8 mouse cellular contexts compared by ENCODE assay signal in the genomic region with DNA sequence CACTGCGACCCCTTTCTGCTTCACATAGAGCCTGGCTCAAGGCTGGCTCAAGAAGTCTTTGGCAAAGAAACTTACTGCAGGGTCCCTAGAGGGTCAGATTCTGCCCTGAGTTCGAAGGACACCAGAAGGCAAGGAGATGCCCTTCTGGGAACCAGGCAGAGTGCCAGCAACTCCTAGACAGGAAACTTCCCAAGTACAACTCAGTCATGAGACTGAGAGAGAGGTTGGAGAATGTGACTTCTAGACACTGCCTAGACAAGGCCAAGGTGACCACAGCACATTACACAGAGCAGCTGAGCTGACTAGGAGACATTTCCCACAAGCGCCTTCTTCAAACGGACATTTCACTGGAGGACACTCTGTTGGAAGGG. TPM values are rescaled to one million over a fixed set of nuclear protein-coding genes. Genes with fewer than 3 reads are reported as not detected.
DNase-seq lines count a peak whose midpoint lies in the region; ATAC-seq lines count a peak whose summit lies in the region.

No protein-coding gene starts in this region.

- DNase-seq in ovary, postnatal 14 days (ENCODE audit: low spot score) = peak; percentile 3
- no peak for DNase-seq in ovary, postnatal 10 days (ENCODE audit: low spot score)
- peak; percentile 16 to 18 for DNase-seq in cerebellum, postnatal 4 days (ENCODE audit: low spot score in 2 of 2)
- DNase-seq in kidney, adult 18-20 months = peak; percentile 29
- no peak for DNase-seq in midbrain, embryonic 11.5 days (ENCODE audit: low spot score, missing footprints)
- DNase-seq in liver, embryonic 11.5 days (ENCODE audit: low spot score) = no peak
- DNase-seq in thymus, postnatal 10 days (ENCODE audit: low spot score in 2 of 2) = no peak
- DNase-seq in B cell, adult 2 months = no peak

- ATAC-seq in midbrain, embryonic 11.5 days (ENCODE audit: low FRiP score) = peak; percentile 18
- ATAC-seq in liver, embryonic 11.5 days (replicated peaks; ENCODE audit: low FRiP score) = no peak

- H3K4me2 ChIP-seq in midbrain, embryonic 11.5 days = peak overlapping the region; percentile 98; the same call in 1 of the 2 replicates
- H3K4me2 ChIP-seq in liver, embryonic 11.5 days = no peak overlapping the region

- peaks cover 2% of the 10 kb centered on the region; the same call in 1 of the 2 replicates for H3K27me3 ChIP-seq in midbrain, embryonic 11.5 days (ENCODE audit: control insufficient read depth, insufficient read depth, low read length)
- H3K27me3 ChIP-seq in liver, embryonic 11.5 days (replicated peaks; ENCODE audit: control insufficient read depth, insufficient read depth, low read length) = peaks cover 23% of the 10 kb centered on the region

- no peak overlapping the region for H3K9ac ChIP-seq in midbrain, embryonic 11.5 days (ENCODE audit: low read length)
- H3K9ac ChIP-seq in liver, embryonic 11.5 days (ENCODE audit: low read depth, low read length) = no peak overlapping the region

- no peaks in the 10 kb centered on the region for H3K9me3 ChIP-seq in midbrain, embryonic 11.5 days (ENCODE audit: control insufficient read depth, low read length)
- no peaks in the 10 kb centered on the region for H3K9me3 ChIP-seq in liver, embryonic 11.5 days (ENCODE audit: control insufficient read depth, low read length)

- no peak overlapping the region for H3K27ac ChIP-seq in midbrain, embryonic 11.5 days (ENCODE audit: low read depth, low read length)
- H3K27ac ChIP-seq in liver, embryonic 11.5 days (ENCODE audit: low read depth, low read length) = no peak overlapping the region

- H3K4me3 ChIP-seq in midbrain, embryonic 11.5 days (ENCODE audit: low read depth, low read length) = no peak overlapping the region
- no peak overlapping the region for H3K4me3 ChIP-seq in liver, embryonic 11.5 days (ENCODE audit: low read depth, low read length)

- WGBS in midbrain, embryonic 11.5 days = 71% methylated on average over 4 of the region's 4 CpGs
- WGBS in liver, embryonic 11.5 days = 59% methylated on average over 4 of the region's 4 CpGs

- no peaks in the 10 kb centered on the region for H3K4me1 ChIP-seq in midbrain, embryonic 11.5 days (ENCODE audit: control insufficient read depth, insufficient read depth, low read length)
- no peaks in the 10 kb centered on the region for H3K4me1 ChIP-seq in liver, embryonic 11.5 days (replicated peaks; ENCODE audit: control insufficient read depth, insufficient read depth, low read length)

- no peaks in the 10 kb centered on the region for H3K36me3 ChIP-seq in midbrain, embryonic 11.5 days (ENCODE audit: control insufficient read depth, insufficient read depth, low read length)
- no peaks in the 10 kb centered on the region for H3K36me3 ChIP-seq in liver, embryonic 11.5 days (ENCODE audit: control insufficient read depth, insufficient read depth, low read length)

RNA-seq across cellular contexts. Expression of a gene that starts 0.5 kb away (rescaled TPM):
- 1.8 and 2.8 TPM in 2 replicates for polyA plus RNA-seq in midbrain, embryonic 11.5 days (2014; fragmentation: Nextera tagmentation; extraction: Ambion mirVana)
- 0.38 and 0.57 TPM in 2 replicates for polyA plus RNA-seq in liver, embryonic 11.5 days (2014; fragmentation: Nextera tagmentation; extraction: Ambion mirVana)

Comparison
In these comparisons a context has a peak if more than half of its experiments do, and no peak if none do; other contexts are left out.
1. DNase-seq: peak in ovary, postnatal 14 days (single experiment), cerebellum, postnatal 4 days (2 of 2) and kidney, adult 18-20 months (single experiment); none in ovary, postnatal 10 days (single experiment), midbrain, embryonic 11.5 days (single experiment), liver, embryonic 11.5 days (single experiment), thymus, postnatal 10 days (0 of 2) and B cell, adult 2 months (0 of 2).